Mouse (Mus musculus) kidney, adult 2 months (tissue): ENCODE measurements at regions not wholly inside any gene's neighbourhood (a gene's known extent, or its start where the extent isn't known, plus 50 kb on each side); places are given as distances from the start of the nearest gene placed in this dataset.

ENCODE experiments used
- CTCF ChIP-seq: fragments of 200-500 bp; conservative IDR thresholded peaks from 2 replicates; pipeline ENCODE4 v1.5.1; 2011; ENCODE audit warnings: low read depth, mild to moderate bottlenecking, control low read depth, low read length, moderate library complexity, mixed read lengths; ENCODE audit not compliant: insufficient read depth, insufficient read length
- POLR2A ChIP-seq: fragments of 200-500 bp; IDR thresholded peaks from one replicate; pipeline ENCODE4 v1.6.1; 2011; ENCODE audit warnings: low read depth, low read length, control low read depth

GRCm38 (mm10) chr1:57497489-57498037, 90.7 kb upstream of the Tyw5 start:
- TF ChIP-seq CTCF (no peak), POLR2A (no peak)
